Mouse (Mus musculus) limb, embryonic 13.5 days (tissue): Measurements from ENCODE around the gene Gm21981. TPM values are rescaled to one million over a fixed set of nuclear protein-coding genes. Genes with fewer than 3 reads are reported as not detected.
"Not testable (repeated sequence)": the region's sequence is repeated elsewhere in the genome, so short reads cannot be mapped to it uniquely, and the experiment has no call there.

ENCODE experiments used
- ATAC-seq: fragments of 200-750 bp; cut with Nextera tagmentation; 2 replicates; pipeline ENCODE4 v1.8.0; 2017; ENCODE audit warnings: low read depth, moderate number of reproducible peaks, moderate TSS enrichment; ENCODE audit not compliant: low FRiP score
- H3K27ac ChIP-seq: fragments of 300-500 bp; sonication (generic); 2 replicates; pipeline ENCODE4 v1.5.1; 2015; ENCODE audit warnings: inconsistent platforms, mild to moderate bottlenecking, moderate library complexity
- H3K27me3 ChIP-seq: fragments of 300-500 bp; sonication (generic); 2 replicates; pipeline ENCODE4 v1.6.1; 2015; ENCODE audit warnings: mild to moderate bottlenecking, inconsistent platforms
- H3K36me3 ChIP-seq: fragments of 300-500 bp; sonication (generic); 2 replicates; pipeline ENCODE4 v1.6.1; 2015; ENCODE audit warnings: inconsistent platforms, mild to moderate bottlenecking, moderate library complexity
- H3K4me1 ChIP-seq: fragments of 300-500 bp; sonication (generic); 2 replicates; pipeline ENCODE4 v1.6.1; 2015; ENCODE audit warnings: inconsistent platforms
- H3K4me2 ChIP-seq: fragments of 300-500 bp; sonication (generic); replicated peaks from 2 replicates; pipeline ENCODE4 v1.6.1; 2015; ENCODE audit warnings: inconsistent platforms, mild to moderate bottlenecking, moderate library complexity
- H3K4me3 ChIP-seq: fragments of 300-500 bp; sonication (generic); 2 replicates; pipeline ENCODE4 v1.5.1; 2015; ENCODE audit warnings: moderate library complexity, mild to moderate bottlenecking, inconsistent platforms
- H3K9ac ChIP-seq: fragments of 300-500 bp; sonication (generic); 2 replicates; pipeline ENCODE4 v1.6.1; 2015; ENCODE audit warnings: mild to moderate bottlenecking, inconsistent platforms
- H3K9me3 ChIP-seq: fragments of 300-500 bp; sonication (generic); 2 replicates; pipeline ENCODE4 v1.6.1; 2016; ENCODE audit warnings: inconsistent platforms
- WGBS: fragments of 180-500 bp; shearing (Covaris S2); methylation state at CpG from one replicate; pipeline ENCODE4 v1.1.7; 2015; 5-methylcytosine and 5-hydroxymethylcytosine counted together
- polyA plus RNA-seq: library from polyadenylated mRNA; unstranded; fragments of >200 nt; fragmentation: Nextera tagmentation; extraction: Ambion mirVana; gene quantifications from 2 replicates; pipeline ENCODE4 v1.2.1, GENCODE M21; 2015

Gene Gm21981
- polyA plus RNA-seq, 1 experiment from 2014 or later, result 0.52 TPM

GRCm38 (mm10) chr17:47654346-47654745 lies 39.9 kb downstream of the Gm21981 start:
- not testable (repeated sequence) for H3K9me3 ChIP-seq, H3K27ac ChIP-seq, H3K36me3 ChIP-seq, H3K27me3 ChIP-seq, H3K9ac ChIP-seq, H3K4me1 ChIP-seq, ATAC-seq, H3K4me3 ChIP-seq, H3K4me2 ChIP-seq
- 92% methylated on average over 8 of the region's 8 CpGs for WGBS

GRCm38 (mm10) chr17:47651953-47652352 lies 42.3 kb downstream of the Gm21981 start:
- Histone ChIP-seq H3K36me3 (peaks cover 6% of the 10 kb centered on the region; the same call in 1 of the 2 replicates), H3K4me1 (no peaks in the 10 kb centered on the region), H3K9me3 (no peaks in the 10 kb centered on the region), H3K4me2 (no peak overlapping the region), H3K27ac (no peak overlapping the region), H3K9ac (no peak overlapping the region), H3K4me3 (no peak overlapping the region), H3K27me3 (no peaks in the 10 kb centered on the region)
- WGBS, result 85% methylated on average over 2 of the region's 2 CpGs
- no peak for ATAC-seq

GRCm38 (mm10) chr17:47648966-47649365 lies 45.3 kb downstream of the Gm21981 start:
- ATAC-seq, result no peak
- WGBS, result 65% methylated on average over 4 of the region's 4 CpGs
- H3K9ac ChIP-seq, result no peak overlapping the region
- no peaks in the 10 kb centered on the region for H3K27me3 ChIP-seq
- H3K36me3 ChIP-seq, result peaks cover 3% of the 10 kb centered on the region; the same call in 1 of the 2 replicates
- H3K4me3 ChIP-seq, result no peak overlapping the region
- H3K4me1 ChIP-seq, result no peaks in the 10 kb centered on the region
- H3K27ac ChIP-seq, result no peak overlapping the region
- H3K9me3 ChIP-seq, result no peaks in the 10 kb centered on the region
- H3K4me2 ChIP-seq, result no peak overlapping the region

- Histone ChIP-seq H3K36me3 (no peaks in the 10 kb centered on the region), H3K4me3 (no peak overlapping the region), H3K4me2 (no peak overlapping the region), H3K9me3 (no peaks in the 10 kb centered on the region), H3K9ac (no peak overlapping the region), H3K27ac (no peak overlapping the region), H3K27me3 (no peaks in the 10 kb centered on the region), H3K4me1 (no peaks in the 10 kb centered on the region)
- no peak for ATAC-seq
- 67% methylated on average over 1 of the region's 1 CpGs for WGBS
Measured at GRCm38 (mm10) chr17:47646683-47647082, 47.6 kb downstream of the Gm21981 start.

GRCm38 (mm10) chr17:47642992-47643391 lies 51.3 kb downstream of the Gm21981 start:
- no peak overlapping the region for H3K4me2 ChIP-seq
- no peaks in the 10 kb centered on the region for H3K4me1 ChIP-seq
- no peaks in the 10 kb centered on the region for H3K27me3 ChIP-seq
- H3K27ac ChIP-seq, result no peak overlapping the region
- ATAC-seq, result no peak
- 87% methylated on average over 2 of the region's 2 CpGs for WGBS
- no peak overlapping the region for H3K4me3 ChIP-seq
- H3K9me3 ChIP-seq, result no peaks in the 10 kb centered on the region
- H3K36me3 ChIP-seq, result no peaks in the 10 kb centered on the region
- H3K9ac ChIP-seq, result no peak overlapping the region

Other genes starting within 250 kb of the Gm21981 start
- 34.6 and 34.9 TPM in 2 replicates for gene Taf8, start 192.2 kb downstream of the Gm21981 start, polyA plus RNA-seq
- gene Ccnd3, start 189.4 kb downstream of the Gm21981 start, polyA plus RNA-seq, result 392 and 402 TPM in 2 replicates
- 26.6 and 28.6 TPM in 2 replicates for gene Bysl, start 83.0 kb downstream of the Gm21981 start, polyA plus RNA-seq
- 50.6 and 52.2 TPM in 2 replicates for gene Med20, start 82.9 kb downstream of the Gm21981 start, polyA plus RNA-seq
- gene Gm20517, start 82.9 kb downstream of the Gm21981 start, polyA plus RNA-seq, result 1.8 and 2.2 TPM in 2 replicates
- 5.6 and 7.4 TPM in 2 replicates for gene Usp49, start 63.8 kb downstream of the Gm21981 start, polyA plus RNA-seq
- gene Tomm6, start 6.1 kb downstream of the Gm21981 start, polyA plus RNA-seq, result 363 and 394 TPM in 2 replicates
- 6.3 TPM in 2 replicates for gene Frs3, start 5.4 kb downstream of the Gm21981 start, polyA plus RNA-seq
- 0.42 and 0.91 TPM in 2 replicates for gene Prickle4, start 281 bp upstream of the Gm21981 start, polyA plus RNA-seq
- 0.14 and 0.43 TPM in 2 replicates for gene Pgc, start 32.4 kb upstream of the Gm21981 start, polyA plus RNA-seq
- gene Tfeb, start 42.6 kb upstream of the Gm21981 start, polyA plus RNA-seq, result 8.8 and 9.1 TPM in 2 replicates
- gene Mdfi, start 140.2 kb upstream of the Gm21981 start, polyA plus RNA-seq, result 30.9 and 33.9 TPM in 2 replicates
- 25.9 and 30.2 TPM in 2 replicates for gene Foxp4, start 230.2 kb upstream of the Gm21981 start, polyA plus RNA-seq